8 mouse cellular contexts compared by ENCODE assay signal in the genomic region with DNA sequence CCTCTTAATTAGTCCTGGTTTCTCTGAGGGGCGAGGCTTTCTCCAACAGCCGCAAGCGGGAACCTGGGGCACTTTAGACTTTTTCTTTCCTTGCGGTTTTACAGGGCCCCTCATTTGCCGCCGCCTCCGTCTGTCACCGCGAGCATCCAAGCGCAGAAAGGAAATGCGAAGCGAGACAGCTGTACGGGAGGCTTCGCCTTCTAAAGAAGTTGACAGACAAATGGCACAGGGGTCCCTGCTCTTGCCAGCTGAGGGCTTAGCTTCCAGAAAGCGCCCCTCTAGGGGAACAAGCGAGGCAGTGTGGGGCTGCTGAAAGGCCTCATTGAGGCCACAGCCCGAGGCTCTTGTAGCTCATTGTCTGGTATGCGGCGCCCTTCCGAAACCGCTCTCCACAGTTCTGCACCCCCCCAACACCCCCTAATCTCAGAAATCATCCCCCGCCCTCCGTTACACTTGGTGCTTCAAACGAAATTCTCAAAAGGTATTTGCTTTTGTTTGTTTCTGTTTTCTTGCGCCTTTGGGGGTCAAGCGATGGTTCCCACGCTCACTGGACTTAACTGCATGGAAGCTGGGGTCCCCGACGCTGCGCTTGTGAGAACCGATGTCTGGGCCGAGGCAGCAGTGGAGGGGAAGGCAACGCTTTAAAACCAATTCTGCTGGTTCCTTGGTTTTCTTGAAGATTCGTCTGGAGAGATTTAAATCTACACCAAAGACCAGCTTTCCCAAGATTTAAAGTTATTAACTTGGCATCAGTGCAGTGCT. TPM values are rescaled to one million over a fixed set of nuclear protein-coding genes. Genes with fewer than 3 reads are reported as not detected.
A peak's percentile ranks its signal among the peaks of the same experiment; 100 is the strongest.
DNase-seq lines count a peak whose midpoint lies in the region; ATAC-seq and TF ChIP-seq lines count a peak whose summit lies in the region.

No protein-coding gene starts in this region.

- no peak; the same call in 1 of the 2 replicates for ATAC-seq in intestine, embryonic 14.5 days (replicated peaks; ENCODE audit: low FRiP score, low TSS enrichment, low read depth)
- peak; percentile 96 for ATAC-seq in midbrain, embryonic 12.5 days (ENCODE audit: low FRiP score, low read depth)

- H3K4me2 ChIP-seq in intestine, embryonic 14.5 days (ENCODE audit: low read length), result peak overlapping the region; percentile 68
- H3K4me2 ChIP-seq in midbrain, embryonic 12.5 days (replicated peaks), result peak overlapping the region; percentile 49

- peak; percentile 79 for TF ChIP-seq POLR2A in thymus, adult 2 months (IDR thresholded peaks at IDR 0.05; ENCODE audit: control insufficient read depth, extremely low read depth, insufficient read depth, low read length, poor library complexity)

- peak overlapping the region; percentile 48 for H3K9ac ChIP-seq in intestine, embryonic 14.5 days (ENCODE audit: low read length)
- H3K9ac ChIP-seq in midbrain, embryonic 12.5 days (replicated peaks), result peak overlapping the region; percentile 39; the same call in 1 of the 2 replicates

- H3K4me1 ChIP-seq in intestine, embryonic 14.5 days (replicated peaks; ENCODE audit: control insufficient read depth, insufficient read depth, low read length), result peaks cover 8% of the 10 kb centered on the region; the same call in 1 of the 2 replicates
- peaks cover 19% of the 10 kb centered on the region for H3K4me1 ChIP-seq in midbrain, embryonic 12.5 days
- peaks cover 25% of the 10 kb centered on the region for H3K4me1 ChIP-seq in thymus, adult 2 months (replicated peaks; ENCODE audit: control insufficient read depth, insufficient read depth, low read length)

- 0 out of 2 replicates have a peak, but pooled peaks have one; percentile 28 for TF ChIP-seq CTCF in thymus, adult 2 months (IDR thresholded peaks at IDR 0.05; ENCODE audit: borderline replicate concordance, control insufficient read depth, extremely low read depth, insufficient read depth, low read length, poor library complexity)

- no peaks in the 10 kb centered on the region for H3K9me3 ChIP-seq in intestine, embryonic 14.5 days (ENCODE audit: control insufficient read depth, low read length)
- no peaks in the 10 kb centered on the region for H3K9me3 ChIP-seq in midbrain, embryonic 12.5 days

- 9% methylated on average over 34 of the region's 34 CpGs for WGBS in intestine, embryonic 14.5 days
- 2% methylated on average over 34 of the region's 34 CpGs for WGBS in midbrain, embryonic 12.5 days
- WGBS in thymus, adult 2 months, result 13% methylated on average over 34 of the region's 34 CpGs

- peaks cover 16% of the 10 kb centered on the region for H3K27me3 ChIP-seq in intestine, embryonic 14.5 days (replicated peaks; ENCODE audit: control insufficient read depth, insufficient read depth, low read length)
- peaks cover 10% of the 10 kb centered on the region; the same call in 1 of the 2 replicates for H3K27me3 ChIP-seq in midbrain, embryonic 12.5 days
- no peaks in the 10 kb centered on the region; the same call in 1 of the 2 replicates for H3K27me3 ChIP-seq in thymus, adult 2 months (ENCODE audit: control insufficient read depth, insufficient read depth, low read length)

- peak overlapping the region; percentile 26 for H3K4me3 ChIP-seq in intestine, embryonic 14.5 days (ENCODE audit: low read depth, low read length)
- H3K4me3 ChIP-seq in midbrain, embryonic 12.5 days, result peak overlapping the region; percentile 27
- H3K4me3 ChIP-seq in thymus, adult 2 months (ENCODE audit: control insufficient read depth, insufficient read depth, low read length), result peak overlapping the region; percentile 28

- peak; percentile 66 to 76 for DNase-seq in cerebellum, postnatal 10 days
- no peak for DNase-seq in cerebellum, adult 11 months
- DNase-seq in right cerebral cortex, postnatal 10 days (ENCODE audit: low spot score in 2 of 2), result peak; percentile 81 to 85
- no peak for DNase-seq in right cerebral cortex, postnatal 25 days
- peak; percentile 73 for DNase-seq in intestine, embryonic 14.5 days (ENCODE audit: low spot score)
- peak; percentile 80 for DNase-seq in thymus, adult 2 months
- no peak for DNase-seq in testis, postnatal 14 days (ENCODE audit: low spot score)

- H3K27ac ChIP-seq in intestine, embryonic 14.5 days (ENCODE audit: low read depth), result peak overlapping the region; percentile 51; the same call in 1 of the 2 replicates
- peak overlapping the region; percentile 83 for H3K27ac ChIP-seq in midbrain, embryonic 12.5 days (replicated peaks)
- peak overlapping the region; percentile 89 for H3K27ac ChIP-seq in thymus, adult 2 months (ENCODE audit: control insufficient read depth, insufficient read depth, low read length)

- no peaks in the 10 kb centered on the region for H3K36me3 ChIP-seq in intestine, embryonic 14.5 days (ENCODE audit: control insufficient read depth, insufficient read depth, low read length)
- no peaks in the 10 kb centered on the region for H3K36me3 ChIP-seq in midbrain, embryonic 12.5 days
- H3K36me3 ChIP-seq in thymus, adult 2 months (ENCODE audit: control insufficient read depth, insufficient read depth, low read length), result no peaks in the 10 kb centered on the region

RNA-seq across cellular contexts. Expression of a gene that starts 22.7 kb away (rescaled TPM):
- 33.3 and 35.0 TPM in 2 replicates for polyA plus RNA-seq in intestine, embryonic 14.5 days (2014; fragmentation: Nextera tagmentation; extraction: Ambion mirVana)
- 80.1 and 82.5 TPM in 2 replicates for polyA plus RNA-seq in midbrain, embryonic 12.5 days (2016; fragmentation: Nextera tagmentation; extraction: Ambion mirVana)
- 65.8 and 73.9 TPM in 2 replicates for polyA plus RNA-seq in thymus, adult 2 months (2012; rRNA removed)

RNA-seq across cellular contexts. Expression of a gene that starts 44.0 kb away (rescaled TPM):
- polyA plus RNA-seq in intestine, embryonic 14.5 days (2014; fragmentation: Nextera tagmentation; extraction: Ambion mirVana), result 54.3 and 61.2 TPM in 2 replicates
- 328 and 374 TPM in 2 replicates for polyA plus RNA-seq in midbrain, embryonic 12.5 days (2016; fragmentation: Nextera tagmentation; extraction: Ambion mirVana)
- 89.1 and 120 TPM in 2 replicates for polyA plus RNA-seq in thymus, adult 2 months (2012; rRNA removed)

Comparison
In these comparisons a context has a peak if more than half of its experiments do, and no peak if none do; other contexts are left out.
1. DNase-seq: peak in cerebellum, postnatal 10 days (2 of 2), right cerebral cortex, postnatal 10 days (2 of 2), intestine, embryonic 14.5 days (single experiment) and thymus, adult 2 months (single experiment); none in cerebellum, adult 11 months (single experiment), right cerebral cortex, postnatal 25 days (single experiment) and testis, postnatal 14 days (single experiment).
2. Peak in every context shown above with its lines, with median percentiles within 50 percentile points of each other: H3K27ac ChIP-seq and H3K4me3 ChIP-seq.